Mouse (Mus musculus) liver, embryonic 15.5 days (tissue): ENCODE data around the gene Rock2. TPM values are rescaled to one million over a fixed set of nuclear protein-coding genes. Genes with fewer than 3 reads are reported as not detected.
A peak's percentile ranks its signal among the peaks of the same experiment; 100 is the strongest.
"Not testable (repeated sequence)": the region's sequence is repeated elsewhere in the genome, so short reads cannot be mapped to it uniquely, and the experiment has no call there.

Experiments
- ATAC-seq: fragments of 200-750 bp; cut with Nextera tagmentation; 2 replicates; pipeline ENCODE4 v1.8.0; 2017; ENCODE audit warnings: moderate number of reproducible peaks, mild to moderate bottlenecking, moderate library complexity; ENCODE audit not compliant: insufficient read depth
- H3K27ac ChIP-seq: fragments of 300-500 bp; sonication (generic); replicated peaks from 2 replicates; pipeline ENCODE4 v1.5.1; 2015; ENCODE audit warnings: mild to moderate bottlenecking, inconsistent platforms
- H3K27me3 ChIP-seq: fragments of 300-500 bp; sonication (generic); 2 replicates; pipeline ENCODE4 v1.6.1; 2015; ENCODE audit warnings: mild to moderate bottlenecking, inconsistent platforms
- H3K36me3 ChIP-seq: fragments of 300-500 bp; sonication (generic); replicated peaks from 2 replicates; pipeline ENCODE4 v1.6.1; 2015; ENCODE audit warnings: moderate library complexity, mild to moderate bottlenecking, inconsistent platforms
- H3K4me1 ChIP-seq: fragments of 300-500 bp; sonication (generic); replicated peaks from 2 replicates; pipeline ENCODE4 v1.6.1; 2015; ENCODE audit warnings: inconsistent platforms
- H3K4me2 ChIP-seq: fragments of 300-500 bp; sonication (generic); 2 replicates; pipeline ENCODE4 v1.6.1; 2015; ENCODE audit warnings: moderate library complexity, mild to moderate bottlenecking, inconsistent platforms
- H3K4me3 ChIP-seq: fragments of 300-500 bp; sonication (generic); replicated peaks from 2 replicates; pipeline ENCODE4 v1.5.1; 2015; ENCODE audit warnings: mild to moderate bottlenecking, inconsistent platforms
- H3K9ac ChIP-seq: fragments of 300-500 bp; sonication (generic); 2 replicates; pipeline ENCODE4 v1.6.1; 2015; ENCODE audit warnings: moderate library complexity, mild to moderate bottlenecking, inconsistent platforms
- H3K9me3 ChIP-seq: fragments of 300-500 bp; sonication (generic); replicated peaks from 2 replicates; pipeline ENCODE4 v1.6.1; 2016; ENCODE audit warnings: inconsistent platforms
- WGBS: fragments of 180-500 bp; shearing (Covaris S2); methylation state at CpG from one replicate; pipeline ENCODE4 v1.1.7; 2015; ENCODE audit warnings: mixed read lengths; ENCODE audit not compliant: insufficient replicate concordance; 5-methylcytosine and 5-hydroxymethylcytosine counted together
- polyA plus RNA-seq: library from polyadenylated mRNA; unstranded; fragments of >200 nt; fragmentation: Nextera tagmentation; extraction: Ambion mirVana; gene quantifications from 2 replicates; pipeline ENCODE4 v1.2.1, GENCODE M21; 2015

Rock2 gene
- polyA plus RNA-seq, 1 experiment from 2014 or later: 6.3 TPM

DNA sequence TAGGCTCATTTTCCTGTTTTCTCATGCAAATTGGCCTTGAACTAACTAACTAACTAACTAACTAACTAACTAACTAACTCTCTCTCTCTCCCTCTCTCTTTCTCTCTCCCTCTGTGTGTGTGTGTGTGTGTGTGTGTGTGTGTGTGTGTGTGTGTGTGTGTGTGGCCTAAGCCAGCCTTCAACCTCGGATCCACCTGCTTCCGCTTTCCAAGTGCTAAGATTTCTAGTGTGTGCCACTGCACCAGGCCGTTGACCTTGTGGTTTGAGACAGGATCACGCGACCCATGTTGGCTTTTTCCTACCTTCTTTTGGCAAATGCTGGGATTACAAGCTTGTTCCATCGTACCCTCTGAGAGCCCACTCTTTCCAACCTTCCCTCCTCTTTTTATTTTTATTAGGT lies 105.9 kb downstream of the Rock2 start:
- ATAC-seq: no peak
- 50% methylated on average over 6 of the region's 6 CpGs for WGBS
- 0 out of 2 replicates have a peak, but pooled peaks cover under 1% of the 10 kb centered on the region for H3K36me3 ChIP-seq
- H3K4me3 ChIP-seq: peak overlapping the region; percentile 72
- H3K27me3 ChIP-seq: peaks cover 44% of the 10 kb centered on the region
- no peaks in the 10 kb centered on the region for H3K9me3 ChIP-seq
- H3K4me1 ChIP-seq: peaks cover 43% of the 10 kb centered on the region
- no peak overlapping the region for H3K9ac ChIP-seq
- no peak overlapping the region for H3K27ac ChIP-seq
- peak overlapping the region; percentile 93 for H3K4me2 ChIP-seq

DNA sequence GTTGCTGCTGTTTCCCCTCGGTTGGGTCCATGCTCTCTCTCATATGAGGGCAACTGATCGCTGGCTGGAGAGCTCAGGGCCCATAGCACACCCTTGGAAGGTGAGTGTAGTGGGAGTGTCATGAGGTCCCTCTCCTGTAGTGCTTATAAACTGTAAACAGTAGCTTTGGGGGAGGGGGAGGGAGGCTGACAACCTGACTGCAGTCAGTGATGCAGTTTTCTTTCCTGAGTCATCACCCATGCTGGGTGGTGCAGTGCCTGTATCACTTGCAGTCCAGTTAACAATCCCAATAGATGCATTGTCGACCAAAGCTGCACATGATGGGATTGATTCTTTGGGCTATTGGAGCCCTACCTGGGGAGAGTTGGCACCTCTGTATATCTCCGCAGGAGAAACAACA lies 106.5 kb downstream of the Rock2 start:
- WGBS: 49% methylated on average over 4 of the region's 4 CpGs
- H3K27me3 ChIP-seq: peaks cover 44% of the 10 kb centered on the region
- no peaks in the 10 kb centered on the region for H3K36me3 ChIP-seq
- H3K9me3 ChIP-seq: no peaks in the 10 kb centered on the region
- H3K9ac ChIP-seq: no peak overlapping the region
- no peak overlapping the region for H3K27ac ChIP-seq
- no peak for ATAC-seq
- H3K4me2 ChIP-seq: peak overlapping the region; percentile 93; the same call in 1 of the 2 replicates
- no peak overlapping the region for H3K4me3 ChIP-seq
- H3K4me1 ChIP-seq: peaks cover 43% of the 10 kb centered on the region

DNA sequence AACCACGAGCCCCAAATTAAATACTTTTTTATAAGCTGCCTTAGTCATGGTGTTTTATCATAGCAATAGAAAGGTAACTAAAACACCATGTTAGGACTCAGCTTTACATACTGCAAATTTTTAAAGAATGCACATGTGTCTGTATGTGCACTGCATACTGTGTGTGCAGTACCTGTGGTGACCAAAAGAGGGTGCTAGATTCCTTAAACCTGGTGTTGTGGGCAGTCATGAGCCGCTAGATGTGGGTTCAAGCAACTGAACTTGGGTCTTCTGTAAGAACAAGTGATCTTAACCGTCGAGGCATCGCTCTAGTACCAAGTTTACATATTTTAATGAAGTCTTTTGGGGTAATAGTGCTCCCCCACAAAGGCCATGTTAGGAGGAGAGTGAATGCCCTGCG lies 114.8 kb downstream of the Rock2 start:
- WGBS: 85% methylated on average over 6 of the region's 6 CpGs
- Histone ChIP-seq H3K36me3 (no peaks in the 10 kb centered on the region), H3K9me3 (no peaks in the 10 kb centered on the region; the same call in 1 of the 2 replicates), H3K4me3 (no peak overlapping the region), H3K4me1 (peaks cover 8% of the 10 kb centered on the region), H3K9ac (no peak overlapping the region), H3K27ac (no peak overlapping the region), H3K4me2 (no peak overlapping the region), H3K27me3 (peaks cover 16% of the 10 kb centered on the region; the same call in 1 of the 2 replicates)
- ATAC-seq: no peak

GRCm38 (mm10) chr12:17011100-17011870 lies 116.6 kb downstream of the Rock2 start, which contains the start of gene 2410004P03Rik:
Gene 2410004P03Rik (minus strand): TSS chr12:17011727.
- H3K4me1 ChIP-seq: peaks cover 8% of the 10 kb centered on the region
- 6% methylated on average over 29 of the region's 29 CpGs for WGBS
- H3K9me3 ChIP-seq: no peaks in the 10 kb centered on the region; the same call in 1 of the 2 replicates
- no peak within 1 kb of the TSS for H3K27ac ChIP-seq
- ATAC-seq: no peak
- H3K4me3 ChIP-seq: peak within 1 kb of the TSS; percentile 49
- H3K4me2 ChIP-seq: peak within 1 kb of the TSS; percentile 68
- H3K27me3 ChIP-seq: peaks cover 16% of the 10 kb centered on the region; the same call in 1 of the 2 replicates
- peak within 1 kb of the TSS; percentile 21; the same call in 1 of the 2 replicates for H3K9ac ChIP-seq
- no peaks in the 10 kb centered on the region for H3K36me3 ChIP-seq

- H3K9ac ChIP-seq: no peak overlapping the region
- no peaks in the 10 kb centered on the region for H3K36me3 ChIP-seq
- ATAC-seq: no peak
- no peak overlapping the region for H3K27ac ChIP-seq
- H3K4me3 ChIP-seq: no peak overlapping the region
- no peaks in the 10 kb centered on the region; the same call in 1 of the 2 replicates for H3K9me3 ChIP-seq
- H3K27me3 ChIP-seq: peaks cover 7% of the 10 kb centered on the region; the same call in 1 of the 2 replicates
- no peak overlapping the region for H3K4me2 ChIP-seq
- WGBS: 51% methylated on average over 2 of the region's 2 CpGs
- peaks cover 8% of the 10 kb centered on the region for H3K4me1 ChIP-seq
Measured at GRCm38 (mm10) chr12:17012067-17012899, 117.6 kb downstream of the Rock2 start.

DNA sequence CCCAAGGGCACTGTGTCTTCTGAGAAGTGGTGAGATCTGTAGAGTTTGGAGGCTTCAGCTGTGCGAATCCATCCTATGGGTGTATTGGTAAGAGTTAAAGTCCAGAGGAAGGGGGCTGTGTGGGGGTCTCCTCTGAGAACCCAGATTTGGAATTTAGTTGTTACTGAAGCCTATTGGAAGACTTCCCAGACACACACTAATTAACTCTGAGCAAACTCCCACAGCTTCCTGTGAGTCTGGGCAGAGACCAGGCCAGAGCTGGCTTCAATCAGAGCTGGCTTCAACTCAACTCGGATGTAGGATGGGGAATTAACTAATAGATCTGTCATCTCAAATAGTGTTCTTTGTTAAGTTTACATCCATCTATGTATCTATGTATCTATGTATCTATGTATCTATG lies 121.0 kb downstream of the Rock2 start:
- 0 out of 2 replicates have a peak, but pooled peaks cover 4% of the 10 kb centered on the region for H3K27me3 ChIP-seq
- H3K4me1 ChIP-seq: peaks cover 8% of the 10 kb centered on the region
- no peak overlapping the region for H3K4me3 ChIP-seq
- no peak overlapping the region for H3K4me2 ChIP-seq
- H3K27ac ChIP-seq: no peak overlapping the region
- ATAC-seq: no peak
- H3K9ac ChIP-seq: no peak overlapping the region
- H3K9me3 ChIP-seq: no peaks in the 10 kb centered on the region
- H3K36me3 ChIP-seq: no peaks in the 10 kb centered on the region
- WGBS: 63% methylated on average over 2 of the region's 2 CpGs

DNA sequence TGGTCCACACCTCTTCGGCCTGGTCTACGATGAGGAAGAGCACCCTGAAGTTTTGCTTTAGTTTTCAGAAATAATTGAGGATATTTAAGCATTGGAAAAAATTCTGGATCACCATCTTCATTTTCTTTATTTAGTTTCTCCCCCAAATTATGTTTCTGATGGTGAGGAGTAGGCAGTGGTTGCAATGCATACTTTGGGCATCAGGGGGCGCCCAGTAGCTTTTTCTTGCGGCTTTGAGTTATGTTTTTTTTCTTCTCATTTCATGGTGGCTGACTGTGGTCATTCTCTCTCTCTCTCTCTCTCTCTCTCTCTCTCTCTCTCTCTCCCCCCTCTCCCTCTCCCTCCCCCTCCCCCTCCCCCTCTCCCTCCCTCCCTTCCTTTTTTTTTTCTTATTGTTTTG lies 123.8 kb downstream of the Rock2 start:
- WGBS: 32% methylated on average over 4 of the region's 4 CpGs
- ATAC-seq: no peak
- Histone ChIP-seq H3K4me1 (no peaks in the 10 kb centered on the region), H3K27ac (no peak overlapping the region), H3K4me3 (no peak overlapping the region), H3K9ac (no peak overlapping the region), H3K9me3 (no peaks in the 10 kb centered on the region), H3K4me2 (no peak overlapping the region), H3K27me3 (no peaks in the 10 kb centered on the region), H3K36me3 (no peaks in the 10 kb centered on the region)

DNA sequence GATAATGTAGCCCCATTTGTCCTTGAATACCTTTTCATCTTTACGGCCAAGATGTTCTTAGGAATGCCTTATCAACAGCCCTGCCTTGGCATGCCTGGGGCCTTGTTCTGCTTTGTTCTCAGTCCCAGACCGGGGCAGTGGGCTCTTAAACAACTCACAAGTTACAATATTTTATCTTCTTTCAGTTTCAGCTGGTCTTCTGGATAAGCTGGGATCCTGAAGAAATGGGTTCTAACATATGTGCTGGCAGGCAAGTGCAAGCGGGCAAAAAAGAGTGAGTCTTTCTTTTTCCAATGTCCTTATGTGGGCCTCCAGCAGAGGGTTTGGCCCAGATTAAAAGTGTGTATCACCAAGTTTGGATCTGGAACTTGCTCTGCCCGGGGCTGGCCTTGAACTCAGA lies 126.4 kb downstream of the Rock2 start:
- ATAC-seq, H3K9ac ChIP-seq, H3K27ac ChIP-seq, H3K4me1 ChIP-seq, H3K27me3 ChIP-seq, H3K36me3 ChIP-seq, H3K4me3 ChIP-seq, H3K4me2 ChIP-seq, H3K9me3 ChIP-seq: not testable (repeated sequence)
- WGBS: 57% methylated on average over 4 of the region's 4 CpGs

DNA sequence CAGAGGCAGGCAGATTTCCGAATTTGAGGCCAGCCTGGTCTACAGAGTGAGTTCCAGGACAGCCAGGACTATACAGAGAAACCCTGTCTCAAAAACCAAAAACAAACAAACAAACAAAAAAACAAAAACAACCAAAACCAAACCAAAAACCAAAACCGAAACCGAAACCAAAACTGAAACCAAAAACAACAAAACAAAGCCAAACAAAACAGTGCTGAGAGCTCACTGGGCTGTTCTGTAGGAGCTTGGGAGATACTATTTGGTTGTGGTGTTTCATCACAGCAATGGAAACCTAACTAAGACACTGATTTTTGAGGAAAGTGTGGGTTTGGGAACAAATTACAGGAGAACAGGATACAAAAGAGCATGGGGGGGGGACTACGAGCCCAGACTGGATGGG lies 127.5 kb downstream of the Rock2 start:
- Histone ChIP-seq H3K4me3 (no peak overlapping the region), H3K9me3 (no peaks in the 10 kb centered on the region), H3K4me1 (no peaks in the 10 kb centered on the region), H3K27me3 (no peaks in the 10 kb centered on the region), H3K4me2 (peak overlapping the region; percentile 7; the same call in 1 of the 2 replicates), H3K36me3 (no peaks in the 10 kb centered on the region), H3K9ac (no peak overlapping the region), H3K27ac (no peak overlapping the region)
- ATAC-seq: no peak
- WGBS: 53% methylated on average over 4 of the region's 4 CpGs

- Histone ChIP-seq H3K36me3 (no peaks in the 10 kb centered on the region), H3K9me3 (no peaks in the 10 kb centered on the region), H3K4me2 (no peak overlapping the region), H3K9ac (no peak overlapping the region), H3K27ac (no peak overlapping the region), H3K4me3 (no peak overlapping the region), H3K27me3 (no peaks in the 10 kb centered on the region), H3K4me1 (no peaks in the 10 kb centered on the region)
- 64% methylated on average over 6 of the region's 6 CpGs for WGBS
- no peak for ATAC-seq
Measured at GRCm38 (mm10) chr12:17024554-17025110, 129.9 kb downstream of the Rock2 start.
